Mouse (Mus musculus) spleen, postnatal 10 days (tissue): ENCODE data around the gene AL731706.1.

Source experiments
- DNase-seq, 2 experiments: peaks; one replicate each; pipeline ENCODE4 v3.0.0; 2021 to 2022; ENCODE audit warnings: low spot score in 2 of 2

Gene AL731706.1

GRCm38 (mm10) chr2:136835882-136836281 is 55.3 kb downstream of the AL731706.1 start:
- no peak for DNase-seq

- no peak for DNase-seq
These were observed 56.5 kb downstream of the AL731706.1 start for GRCm38 (mm10) chr2:136834715-136835075.

- no peak for DNase-seq
These were observed 57.0 kb downstream of the AL731706.1 start for GRCm38 (mm10) chr2:136833976-136834714.

- no peak for DNase-seq
These were observed 58.3 kb downstream of the AL731706.1 start for GRCm38 (mm10) chr2:136832936-136833335.
